Mouse (Mus musculus): ENCODE measurements at regions not wholly inside any gene's neighbourhood (a gene's known extent, or its start where the extent isn't known, plus 50 kb on each side); places are given as distances from the start of the nearest gene placed in this dataset.
"Not testable (repeated sequence)": the region's sequence is repeated elsewhere in the genome, so short reads cannot be mapped to it uniquely, and the experiment has no call there.

- not testable (repeated sequence) for DNase-seq (ENCODE audit: low spot score)
These were observed 79.6 kb downstream of the Gm10715 start for GRCm38 (mm10) chr9:3116311-3116710.

- DNase-seq (ENCODE audit: low spot score), result no peak
These were observed 124.5 kb downstream of the Gm10715 start for GRCm38 (mm10) chr9:3161181-3161580.

GRCm38 (mm10) chr9:3184343-3184742 lies 147.7 kb downstream of the Gm10715 start:
- no peak for DNase-seq (ENCODE audit: low spot score)

GRCm38 (mm10) chr9:3199151-3200018 lies 135.6 kb upstream of the Alkbh8 start:
- no peak for DNase-seq (ENCODE audit: low spot score)

- DNase-seq (ENCODE audit: low spot score), result not testable (repeated sequence)
These were observed 135.0 kb upstream of the Alkbh8 start for GRCm38 (mm10) chr9:3200019-3200347.

GRCm38 (mm10) chr9:3208120-3208519 lies 126.8 kb upstream of the Alkbh8 start:
- DNase-seq (ENCODE audit: low spot score), result not testable (repeated sequence)

- DNase-seq (ENCODE audit: low spot score), result peak; percentile 15
These were observed 76.3 kb upstream of the Alkbh8 start for GRCm38 (mm10) chr9:3258396-3259300.

- DNase-seq (ENCODE audit: low spot score), result no peak
These were observed 74.8 kb upstream of the Alkbh8 start for GRCm38 (mm10) chr9:3260181-3260580.

- no peak for DNase-seq (ENCODE audit: low spot score)
These were observed 74.1 kb upstream of the Alkbh8 start for GRCm38 (mm10) chr9:3260860-3261259.

- DNase-seq (ENCODE audit: low spot score), result no peak
These were observed 70.5 kb upstream of the Alkbh8 start for GRCm38 (mm10) chr9:3264467-3264866.

GRCm38 (mm10) chr9:3280496-3280895 lies 54.4 kb upstream of the Alkbh8 start:
- not testable (repeated sequence) for DNase-seq (ENCODE audit: low spot score)

GRCm38 (mm10) chr9:3281906-3282305 lies 53.0 kb upstream of the Alkbh8 start:
- DNase-seq (ENCODE audit: low spot score), result not testable (repeated sequence)

- DNase-seq (ENCODE audit: low spot score), result not testable (repeated sequence)
These were observed 51.6 kb upstream of the Alkbh8 start for GRCm38 (mm10) chr9:3283381-3283780.
